ENCODE assay signal across 36 mouse cellular contexts in genomic region chr10:93490451-93490850, GRCm38 (mm10). TPM values are rescaled to one million over a fixed set of nuclear protein-coding genes. Genes with fewer than 3 reads are reported as not detected.
A peak's percentile ranks its signal among the peaks of the same experiment; 100 is the strongest.
DNase-seq lines count a peak whose midpoint lies in the region; ATAC-seq and TF ChIP-seq lines count a peak whose summit lies in the region.
"Had no signal": no experiment of that assay in that cellular context is flagged by ENCODE, and none has a peak within 500 bp of the region (broad histone marks: within the 10 kb centered on the region; RNA-seq: fewer than 3 reads in every experiment).

No protein-coding gene starts in this region.

- H3K9ac ChIP-seq in liver, adult 2 months (ENCODE audit: low read depth, low read length), result peak overlapping the region; percentile 42; the same call in 1 of the 2 replicates
- H3K9ac ChIP-seq in liver, embryonic 11.5 days (ENCODE audit: low read depth, low read length), result no peak overlapping the region
- H3K9ac ChIP-seq: embryonic facial prominence, embryonic 13.5 days; forebrain, embryonic 12.5 days; forebrain, embryonic 15.5 days; heart, embryonic 13.5 days; hindbrain, embryonic 14.5 days had no signal

- H3K79me2 ChIP-seq in liver, adult 2 months (ENCODE audit: control insufficient read depth, insufficient read depth, low read length), result no peaks in the 10 kb centered on the region

- peak; percentile 59 for DNase-seq in liver, adult 2 months (ENCODE audit: extremely low read depth, low read depth, low spot score)
- no peak for DNase-seq in liver, embryonic 11.5 days (ENCODE audit: low spot score)
- DNase-seq in ES-CJ7 (ENCODE audit: low read depth, low spot score), result peak; percentile 80
- DNase-seq in R1 (ENCODE audit: low read depth, low spot score), result peak; percentile 83
- DNase-seq in adrenal gland, adult 18-20 months (ENCODE audit: low spot score in 2 of 2), result no peak
- DNase-seq in adrenal gland, adult 2 months, result no peak
- DNase-seq in gastrocnemius, adult 18-20 months (ENCODE audit: low spot score), result no peak
- DNase-seq: adrenal gland, postnatal 14 days; cerebellum, adult 11 months; cerebellum, adult 8-10 months; cerebellum, postnatal 10 days; cerebellum, postnatal 36 days; embryo, embryonic 11 days; gastrocnemius, postnatal 10 days; gastrocnemius, postnatal 36 days; heart, adult 2 months; heart, postnatal 14 days; heart, postnatal 4 days had no signal

- H3K27me3 ChIP-seq in liver, adult 2 months (ENCODE audit: control insufficient read depth, insufficient read depth, low read length), result no peaks in the 10 kb centered on the region
- H3K27me3 ChIP-seq in liver, embryonic 11.5 days (replicated peaks; ENCODE audit: control insufficient read depth, insufficient read depth, low read length), result no peaks in the 10 kb centered on the region
- H3K27me3 ChIP-seq: embryonic facial prominence, embryonic 13.5 days; forebrain, embryonic 12.5 days; forebrain, embryonic 15.5 days had no signal

- no peaks in the 10 kb centered on the region for H3K9me3 ChIP-seq in liver, embryonic 11.5 days (ENCODE audit: control insufficient read depth, low read length)
- H3K9me3 ChIP-seq: embryonic facial prominence, embryonic 10.5 days; embryonic facial prominence, embryonic 13.5 days; forebrain, embryonic 12.5 days; forebrain, embryonic 15.5 days; heart, embryonic 10.5 days; heart, embryonic 13.5 days had no signal

- H3K4me2 ChIP-seq in liver, embryonic 11.5 days, result no peak overlapping the region
- H3K4me2 ChIP-seq: embryonic facial prominence, embryonic 13.5 days; forebrain, embryonic 12.5 days; forebrain, embryonic 15.5 days; heart, embryonic 13.5 days; hindbrain, embryonic 14.5 days had no signal

- WGBS in liver, adult 2 months, result 43% methylated on average over 4 of the region's 4 CpGs
- 61% methylated on average over 4 of the region's 4 CpGs for WGBS in liver, embryonic 11.5 days

- peak overlapping the region; percentile 37 for H3K4me3 ChIP-seq in liver, adult 2 months (ENCODE audit: insufficient read depth, low read depth, low read length)
- H3K4me3 ChIP-seq in liver, embryonic 11.5 days (ENCODE audit: low read depth, low read length), result no peak overlapping the region
- H3K4me3 ChIP-seq: embryonic facial prominence, embryonic 10.5 days; embryonic facial prominence, embryonic 13.5 days; erythroblast, embryonic 14.5 days; forebrain, embryonic 12.5 days; forebrain, embryonic 15.5 days; heart, adult 2 months; heart, embryonic 10.5 days; heart, embryonic 13.5 days had no signal

- no peak for ATAC-seq in liver, embryonic 11.5 days (replicated peaks; ENCODE audit: low FRiP score)
- ATAC-seq: activated CD4-positive, CD25-positive, alpha-beta regulatory T cell, adult 4 months; CD4-positive, CD25-positive, alpha-beta regulatory T cell, adult 4 months; forebrain, embryonic 15.5 days; hindbrain, postnatal 0 days; inflammation-experienced regulatory T-cells, adult 6 months; intestine, embryonic 16.5 days had no signal

- peak overlapping the region; percentile 0; the same call in 1 of the 2 replicates for H3K27ac ChIP-seq in liver, adult 2 months (replicated peaks; ENCODE audit: insufficient read depth, low read depth, low read length)
- no peak overlapping the region for H3K27ac ChIP-seq in liver, embryonic 11.5 days (ENCODE audit: low read depth, low read length)
- H3K27ac ChIP-seq: embryonic facial prominence, embryonic 10.5 days; embryonic facial prominence, embryonic 13.5 days; forebrain, embryonic 12.5 days; forebrain, embryonic 15.5 days; heart, adult 2 months; heart, embryonic 10.5 days; heart, embryonic 13.5 days; hindbrain, embryonic 14.5 days; hindbrain, postnatal 0 days had no signal

- TF ChIP-seq POLR2A in liver, adult 2 months (IDR thresholded peaks at IDR 0.05; ENCODE audit: extremely low read depth, insufficient read depth, low read length), result no peak

- H3K4me1 ChIP-seq in liver, adult 2 months (ENCODE audit: control insufficient read depth, insufficient read depth, low read length), result peaks cover 12% of the 10 kb centered on the region
- no peaks in the 10 kb centered on the region for H3K4me1 ChIP-seq in liver, embryonic 11.5 days (replicated peaks; ENCODE audit: control insufficient read depth, insufficient read depth, low read length)
- H3K4me1 ChIP-seq: embryonic facial prominence, embryonic 13.5 days; forebrain, embryonic 15.5 days; heart, embryonic 10.5 days; heart, embryonic 13.5 days had no signal

- no peak for TF ChIP-seq CTCF in liver, adult 2 months (IDR thresholded peaks at IDR 0.05; ENCODE audit: low read depth, low read length)

- peaks cover 16% of the 10 kb centered on the region for H3K36me3 ChIP-seq in liver, adult 2 months (ENCODE audit: control insufficient read depth, insufficient read depth, low read length)
- no peaks in the 10 kb centered on the region for H3K36me3 ChIP-seq in liver, embryonic 11.5 days (ENCODE audit: control insufficient read depth, insufficient read depth, low read length)
- H3K36me3 ChIP-seq: forebrain, embryonic 12.5 days; forebrain, embryonic 15.5 days had no signal

RNA-seq across cellular contexts. Expression of gene Hal, which starts 1.9 kb away (rescaled TPM):
- total RNA-seq in liver, adult 2 months (2014; rRNA removed), result 293 and 381 TPM in 2 replicates
- 284 and 348 TPM in 2 replicates for polyA plus RNA-seq in liver, adult 2 months (2012; rRNA removed)
- polyA plus RNA-seq in liver, embryonic 11.5 days (2014; fragmentation: Nextera tagmentation; extraction: Ambion mirVana), result 1.1 and 1.3 TPM in 2 replicates
- total RNA-seq in adrenal gland, adult 18-20 months (2021), result under 1 TPM; 0.26 to 0.56 TPM
- under 1 TPM; 0.14 to 0.75 TPM for total RNA-seq in adrenal gland, adult 2 months (2021)
- 0.15 and 1.4 TPM in 2 replicates for polyA plus RNA-seq in adrenal gland, adult 2 months (2012; rRNA removed)
- total RNA-seq in gastrocnemius, adult 18-20 months (2021), result under 1 TPM; 0.26 to 0.62 TPM
- total RNA-seq: hindbrain, postnatal 0 days had no signal
- polyA plus RNA-seq: cortical plate, adult 2 months; erythroblast, embryonic 14.5 days; forebrain, embryonic 15.5 days; hindbrain, embryonic 14.5 days had no signal

RNA-seq across cellular contexts. Expression of gene Lta4h, which starts 37.2 kb away (rescaled TPM):
- 24.0 TPM in 2 replicates for total RNA-seq in liver, adult 2 months (2014; rRNA removed)
- 31.4 and 34.0 TPM in 2 replicates for polyA plus RNA-seq in liver, adult 2 months (2012; rRNA removed)
- polyA plus RNA-seq in liver, embryonic 11.5 days (2014; fragmentation: Nextera tagmentation; extraction: Ambion mirVana), result 163 and 185 TPM in 2 replicates
- 10 to 100 TPM; 53.0 to 55.9 TPM for total RNA-seq in adrenal gland, adult 18-20 months (2021)
- 10 to 100 TPM; 57.5 to 62.4 TPM for total RNA-seq in adrenal gland, adult 2 months (2021)
- 71.2 and 83.1 TPM in 2 replicates for polyA plus RNA-seq in adrenal gland, adult 2 months (2012; rRNA removed)
- 10 to 100 TPM; 23.2 to 26.3 TPM for total RNA-seq in gastrocnemius, adult 18-20 months (2021)

RNA-seq across cellular contexts. Expression of gene Amdhd1, which starts 49.4 kb away (rescaled TPM):
- total RNA-seq in liver, adult 2 months (2014; rRNA removed), result 185 and 255 TPM in 2 replicates
- 204 and 233 TPM in 2 replicates for polyA plus RNA-seq in liver, adult 2 months (2012; rRNA removed)
- 6.2 and 7.4 TPM in 2 replicates for polyA plus RNA-seq in liver, embryonic 11.5 days (2014; fragmentation: Nextera tagmentation; extraction: Ambion mirVana)
- not detected for total RNA-seq in adrenal gland, adult 18-20 months (2021)
- under 1 TPM in 1 of 2 experiments, not detected in 1; 0.20 TPM for total RNA-seq in adrenal gland, adult 2 months (2021)
- 0.03 and 0.12 TPM in 2 replicates for polyA plus RNA-seq in adrenal gland, adult 2 months (2012; rRNA removed)
- total RNA-seq in gastrocnemius, adult 18-20 months (2021), result under 1 TPM in 1 of 2 experiments, not detected in 1; 0.12 TPM
- total RNA-seq: gastrocnemius, postnatal 36 days; granulocyte monocyte progenitor cell, adult 5-6 weeks; heart, adult 2 months; heart, postnatal 14 days; MEL had no signal
- polyA plus RNA-seq: forebrain, embryonic 15.5 days; hindbrain, embryonic 11.5 days had no signal

RNA-seq across cellular contexts. Expression of gene Ccdc38, which starts 50.0 kb away (rescaled TPM):
- total RNA-seq in liver, adult 2 months (2014; rRNA removed), result 0.07 and 0.28 TPM in 2 replicates
- 0.06 and 0.40 TPM in 2 replicates for polyA plus RNA-seq in liver, adult 2 months (2012; rRNA removed)
- 0.32 and 0.38 TPM in 2 replicates for polyA plus RNA-seq in liver, embryonic 11.5 days (2014; fragmentation: Nextera tagmentation; extraction: Ambion mirVana)
- total RNA-seq in adrenal gland, adult 18-20 months (2021), result not detected
- total RNA-seq in adrenal gland, adult 2 months (2021), result not detected
- polyA plus RNA-seq in adrenal gland, adult 2 months (2012; rRNA removed), result not detected in 2 replicates
- not detected for total RNA-seq in gastrocnemius, adult 18-20 months (2021)
- total RNA-seq: adrenal gland, postnatal 14 days; adrenal gland, postnatal 4 days; heart, adult 2 months; heart, postnatal 14 days; heart, postnatal 4 days; hindbrain, postnatal 0 days; MEL had no signal
- polyA plus RNA-seq: cortical plate, adult 2 months; erythroblast, embryonic 14.5 days; heart, adult 2 months had no signal

Comparison
In these comparisons a context has a peak if more than half of its experiments do, and no peak if none do; other contexts are left out.
1. DNase-seq: peak in liver, adult 2 months (single experiment), ES-CJ7 (single experiment) and R1 (single experiment); none in liver, embryonic 11.5 days (single experiment), adrenal gland, adult 18-20 months (0 of 2), adrenal gland, adult 2 months (single experiment) and gastrocnemius, adult 18-20 months (single experiment).
2. RNA of gene Hal, which starts 1.9 kb away (total RNA-seq): 293 to 381 TPM in liver, adult 2 months; 0.14 to 0.75 TPM in adrenal gland, adult 2 months, 0.26 to 0.62 TPM in gastrocnemius, adult 18-20 months and 0.26 to 0.56 TPM in adrenal gland, adult 18-20 months; every median in the first group is over 100 times any median in the second.
3. RNA of gene Amdhd1, which starts 49.4 kb away (total RNA-seq): 185 to 255 TPM in liver, adult 2 months; 0.20 TPM in adrenal gland, adult 2 months, 0.12 TPM in gastrocnemius, adult 18-20 months and not detected in adrenal gland, adult 18-20 months; every median in the first group is over 100 times any median in the second.